Mouse (Mus musculus) liver, embryonic 16.5 days (tissue): ENCODE results near the gene 3110009E18Rik. TPM values are rescaled to one million over a fixed set of nuclear protein-coding genes. Genes with fewer than 3 reads are reported as not detected.

Experiments
- ATAC-seq: fragments of 200-750 bp; cut with Nextera tagmentation; 2 replicates; pipeline ENCODE4 v1.8.0; 2017; ENCODE audit warnings: low read depth, mild to moderate bottlenecking, moderate number of reproducible peaks, moderate library complexity
- H3K27ac ChIP-seq: fragments of 300-500 bp; sonication (generic); 2 replicates; pipeline ENCODE4 v1.5.1; 2014; ENCODE audit warnings: mild to moderate bottlenecking, low read length
- H3K27me3 ChIP-seq: fragments of 300-500 bp; sonication (generic); 2 replicates; pipeline ENCODE4 v1.6.1; 2014; ENCODE audit warnings: low read depth, low read length, mixed read lengths; ENCODE audit not compliant: control insufficient read depth, insufficient read depth
- H3K36me3 ChIP-seq: fragments of 300-500 bp; sonication (generic); 2 replicates; pipeline ENCODE4 v1.6.1; 2014; ENCODE audit warnings: mild to moderate bottlenecking; ENCODE audit not compliant: control insufficient read depth, insufficient read depth
- H3K4me1 ChIP-seq: fragments of 300-500 bp; sonication (generic); 2 replicates; pipeline ENCODE4 v1.6.1; 2014; ENCODE audit warnings: low read depth, low read length, mixed read lengths; ENCODE audit not compliant: control insufficient read depth
- H3K4me2 ChIP-seq: fragments of 300-500 bp; sonication (generic); 2 replicates; pipeline ENCODE4 v1.6.1; 2014; ENCODE audit warnings: low read depth, low read length, mixed read lengths
- H3K4me3 ChIP-seq: fragments of 300-500 bp; sonication (generic); 2 replicates; pipeline ENCODE4 v1.5.1; 2014; ENCODE audit warnings: low read depth, mild to moderate bottlenecking, low read length
- H3K9ac ChIP-seq: fragments of 300-500 bp; sonication (generic); 2 replicates; pipeline ENCODE4 v1.6.1; 2014; ENCODE audit warnings: low read depth, low read length
- H3K9me3 ChIP-seq: fragments of 300-500 bp; sonication (generic); replicated peaks from 2 replicates; pipeline ENCODE4 v1.6.1; 2016; ENCODE audit warnings: low read length; ENCODE audit not compliant: control insufficient read depth
- WGBS: fragments of 180-500 bp; shearing (Covaris S2); extraction: QIAGEN DNeasy Blood & Tissue Kit; methylation state at CpG from one replicate; pipeline ENCODE4 v1.1.7; 2014; ENCODE audit not compliant: insufficient replicate concordance; 5-methylcytosine and 5-hydroxymethylcytosine counted together
- polyA plus RNA-seq: library from polyadenylated mRNA; unstranded; fragments of >200 nt; fragmentation: Nextera tagmentation; extraction: Ambion mirVana; gene quantifications from 2 replicates; pipeline ENCODE4 v1.2.1, GENCODE M21; 2015

The 3110009E18Rik gene
- polyA plus RNA-seq, 1 experiment from 2014 or later: 4.8 TPM

DNA sequence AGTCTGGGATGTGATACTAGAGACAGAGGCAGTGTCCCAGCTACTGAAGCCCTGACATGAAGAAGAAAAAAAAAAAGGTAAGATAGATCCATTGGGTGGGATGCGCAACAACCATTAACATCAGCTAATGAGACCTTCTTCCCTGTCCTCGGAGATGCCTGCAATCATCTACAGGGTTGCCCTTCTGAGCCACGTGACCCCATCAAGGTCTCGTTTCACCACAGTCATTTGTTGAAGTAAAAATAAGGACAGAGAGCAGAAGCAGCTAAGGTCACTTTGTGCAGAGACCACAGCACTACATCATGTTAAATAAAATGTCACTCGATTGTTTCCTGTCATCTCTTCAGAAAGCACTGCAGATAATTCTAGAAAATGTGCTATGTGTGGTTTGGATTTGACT lies 82.8 kb downstream of the 3110009E18Rik start:
- Histone ChIP-seq H3K9me3 (no peaks in the 10 kb centered on the region), H3K4me1 (no peaks in the 10 kb centered on the region), H3K4me3 (no peak overlapping the region), H3K27me3 (no peaks in the 10 kb centered on the region), H3K36me3 (no peaks in the 10 kb centered on the region), H3K4me2 (no peak overlapping the region), H3K9ac (no peak overlapping the region), H3K27ac (no peak overlapping the region)
- 59% methylated on average over 5 of the region's 5 CpGs for WGBS
- no peak for ATAC-seq

DNA sequence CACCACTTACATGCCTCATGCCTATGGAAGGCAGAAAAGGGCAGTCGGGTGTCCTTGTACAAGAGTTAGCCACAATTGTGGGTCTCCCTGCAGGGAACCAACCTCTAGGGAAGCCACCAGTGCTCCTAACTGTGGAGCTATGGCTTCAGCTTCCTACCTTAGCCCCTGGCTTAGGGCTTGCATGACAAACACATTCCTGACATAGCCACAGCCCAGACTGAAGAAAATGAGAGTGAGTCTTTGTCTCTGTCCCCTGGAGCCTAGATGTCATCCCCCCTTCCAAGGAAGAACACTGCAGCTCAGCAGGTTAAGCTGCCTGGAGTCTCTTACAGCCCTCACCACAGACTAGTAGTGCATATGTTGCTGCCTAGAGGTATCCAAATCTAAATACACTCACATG lies 83.8 kb downstream of the 3110009E18Rik start:
- Histone ChIP-seq H3K4me2 (no peak overlapping the region), H3K4me3 (no peak overlapping the region), H3K9me3 (no peaks in the 10 kb centered on the region), H3K9ac (no peak overlapping the region), H3K36me3 (no peaks in the 10 kb centered on the region), H3K27me3 (no peaks in the 10 kb centered on the region), H3K27ac (no peak overlapping the region), H3K4me1 (no peaks in the 10 kb centered on the region)
- no peak for ATAC-seq
- WGBS: 42% methylated on average over 1 of the region's 1 CpGs

DNA sequence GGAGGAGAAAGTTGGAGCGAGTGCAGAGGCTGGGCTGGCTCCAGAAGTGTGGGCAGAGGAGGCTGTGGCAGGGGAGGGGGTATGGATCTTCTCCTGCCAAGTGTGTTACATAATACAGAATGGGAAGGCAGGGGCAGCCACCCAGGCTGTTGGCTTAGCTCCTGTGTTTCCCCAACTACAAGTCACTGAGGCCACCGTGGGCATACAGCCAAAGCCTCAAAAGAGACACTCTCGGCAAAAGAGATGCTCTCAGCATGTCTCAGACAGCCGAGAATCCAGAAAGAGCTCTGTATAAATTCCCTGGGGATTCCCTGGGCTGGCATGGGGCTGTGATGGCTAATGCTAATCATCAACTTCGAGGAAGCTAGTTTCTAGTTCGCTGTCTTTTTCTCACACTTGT lies 86.6 kb downstream of the 3110009E18Rik start:
- no peak overlapping the region for H3K27ac ChIP-seq
- no peak overlapping the region for H3K4me2 ChIP-seq
- no peaks in the 10 kb centered on the region for H3K27me3 ChIP-seq
- no peaks in the 10 kb centered on the region for H3K4me1 ChIP-seq
- no peak for ATAC-seq
- no peak overlapping the region for H3K9ac ChIP-seq
- H3K36me3 ChIP-seq: no peaks in the 10 kb centered on the region
- no peaks in the 10 kb centered on the region for H3K9me3 ChIP-seq
- 54% methylated on average over 6 of the region's 6 CpGs for WGBS
- H3K4me3 ChIP-seq: no peak overlapping the region

DNA sequence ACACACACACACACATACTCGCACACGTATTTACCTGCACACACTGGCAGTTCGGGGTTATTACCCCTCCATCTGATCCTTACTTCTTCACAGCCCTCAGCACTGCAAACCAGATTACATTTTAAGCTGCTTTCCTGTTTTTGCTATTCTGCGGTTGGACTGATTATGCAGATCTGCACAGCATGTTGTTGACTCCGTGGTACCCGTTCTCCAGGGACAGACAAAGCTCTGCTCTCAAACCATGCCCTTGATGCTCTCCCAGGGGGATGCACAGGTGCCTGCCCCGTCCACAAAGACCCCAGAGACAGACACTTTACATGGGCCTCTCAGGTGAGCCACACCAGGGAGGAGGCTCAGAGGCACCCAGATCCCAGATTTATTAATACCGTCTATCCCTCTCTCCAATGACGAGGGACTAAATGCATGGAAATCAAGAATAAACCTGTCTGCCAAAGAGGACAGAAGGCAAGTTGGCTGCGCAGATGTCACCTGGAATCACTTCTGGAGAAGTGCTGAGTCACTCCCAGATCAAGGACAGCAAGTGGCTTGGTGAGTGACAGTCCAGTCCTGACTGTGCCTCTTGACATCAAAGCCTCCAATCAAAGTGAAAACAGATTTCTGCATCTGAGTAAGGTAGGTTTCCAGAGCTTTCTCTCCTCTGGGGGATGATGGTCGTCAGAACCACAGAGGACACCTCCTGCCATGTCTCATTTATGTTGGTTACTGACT lies 87.7 kb downstream of the 3110009E18Rik start:
- Histone ChIP-seq H3K4me1 (no peaks in the 10 kb centered on the region), H3K36me3 (no peaks in the 10 kb centered on the region), H3K9me3 (no peaks in the 10 kb centered on the region), H3K27ac (no peak overlapping the region), H3K4me2 (no peak overlapping the region), H3K4me3 (no peak overlapping the region), H3K27me3 (no peaks in the 10 kb centered on the region), H3K9ac (no peak overlapping the region)
- WGBS: 59% methylated on average over 11 of the region's 11 CpGs
- no peak for ATAC-seq

DNA sequence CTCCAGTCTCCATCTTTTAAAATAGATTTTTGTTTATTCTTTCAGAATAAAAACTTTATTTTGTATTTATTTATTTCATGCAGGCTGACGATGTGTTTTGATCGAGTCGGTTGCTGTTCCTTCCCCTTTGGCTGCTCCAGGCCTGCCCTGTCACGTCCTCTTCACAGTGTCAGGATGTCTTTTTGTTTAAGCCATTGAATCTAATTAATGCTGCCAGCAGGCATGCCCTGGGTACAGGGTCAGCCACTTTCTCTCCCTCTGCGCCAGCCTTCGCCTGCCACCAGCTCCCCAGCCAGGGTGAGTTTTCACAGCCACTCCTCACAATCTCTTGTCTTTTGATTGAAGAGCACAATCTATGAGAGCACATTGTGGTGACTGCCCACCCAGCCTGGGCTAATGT lies 99.9 kb downstream of the 3110009E18Rik start:
- WGBS: 67% methylated on average over 6 of the region's 6 CpGs
- Histone ChIP-seq H3K27me3 (no peaks in the 10 kb centered on the region), H3K4me3 (no peak overlapping the region), H3K9me3 (no peaks in the 10 kb centered on the region), H3K4me2 (no peak overlapping the region), H3K27ac (no peak overlapping the region), H3K4me1 (no peaks in the 10 kb centered on the region), H3K9ac (no peak overlapping the region), H3K36me3 (no peaks in the 10 kb centered on the region)
- ATAC-seq: no peak

DNA sequence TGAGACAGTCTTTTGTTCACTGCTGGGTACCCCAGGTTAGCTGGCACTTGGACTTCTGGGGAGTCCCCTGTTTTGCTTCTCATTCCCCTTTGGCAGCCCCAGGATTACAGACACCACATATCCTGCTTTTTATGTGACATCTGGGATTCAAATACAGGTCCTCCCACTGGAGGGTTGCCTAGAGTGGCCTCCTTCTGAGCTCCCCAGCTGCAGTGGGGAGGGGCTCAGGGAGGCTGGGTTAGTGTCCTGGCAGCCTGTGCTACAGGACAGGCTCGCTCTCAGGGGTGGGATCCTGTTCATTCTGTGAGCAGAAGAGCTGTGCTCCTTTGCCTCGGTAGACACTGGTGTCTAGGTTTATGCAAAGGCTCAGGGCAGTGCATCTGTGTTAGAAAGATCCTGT lies 100.3 kb downstream of the 3110009E18Rik start:
- Histone ChIP-seq H3K9me3 (no peaks in the 10 kb centered on the region), H3K27ac (no peak overlapping the region), H3K4me3 (no peak overlapping the region), H3K4me2 (no peak overlapping the region), H3K4me1 (no peaks in the 10 kb centered on the region), H3K36me3 (no peaks in the 10 kb centered on the region), H3K9ac (no peak overlapping the region), H3K27me3 (no peaks in the 10 kb centered on the region)
- no peak for ATAC-seq
- 62% methylated on average over 2 of the region's 2 CpGs for WGBS

DNA sequence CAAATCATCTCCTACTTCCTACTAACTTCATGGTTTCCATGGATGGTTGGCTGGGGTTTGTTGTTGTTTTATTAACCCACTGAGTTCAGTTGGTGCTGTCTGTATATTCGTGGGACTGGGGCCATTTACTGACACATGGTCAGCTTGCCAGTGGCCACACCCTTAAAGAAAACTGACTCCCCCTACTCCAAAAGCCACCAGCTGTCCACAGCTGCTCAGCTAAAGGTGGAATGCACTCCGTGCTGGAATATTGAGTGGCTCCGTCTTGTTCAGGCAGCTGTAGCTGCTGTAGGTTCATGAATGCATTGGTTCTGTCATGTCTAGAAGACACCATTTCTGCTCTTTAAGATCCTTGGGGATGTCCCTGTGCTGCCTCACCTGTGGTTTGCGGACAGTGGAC lies 102.6 kb downstream of the 3110009E18Rik start:
- H3K9ac ChIP-seq: no peak overlapping the region
- H3K4me1 ChIP-seq: no peaks in the 10 kb centered on the region
- no peak overlapping the region for H3K4me3 ChIP-seq
- ATAC-seq: no peak
- H3K9me3 ChIP-seq: no peaks in the 10 kb centered on the region
- H3K27me3 ChIP-seq: no peaks in the 10 kb centered on the region
- H3K4me2 ChIP-seq: no peak overlapping the region
- no peak overlapping the region for H3K27ac ChIP-seq
- peaks cover 7% of the 10 kb centered on the region for H3K36me3 ChIP-seq
- WGBS: 73% methylated on average over 4 of the region's 4 CpGs

DNA sequence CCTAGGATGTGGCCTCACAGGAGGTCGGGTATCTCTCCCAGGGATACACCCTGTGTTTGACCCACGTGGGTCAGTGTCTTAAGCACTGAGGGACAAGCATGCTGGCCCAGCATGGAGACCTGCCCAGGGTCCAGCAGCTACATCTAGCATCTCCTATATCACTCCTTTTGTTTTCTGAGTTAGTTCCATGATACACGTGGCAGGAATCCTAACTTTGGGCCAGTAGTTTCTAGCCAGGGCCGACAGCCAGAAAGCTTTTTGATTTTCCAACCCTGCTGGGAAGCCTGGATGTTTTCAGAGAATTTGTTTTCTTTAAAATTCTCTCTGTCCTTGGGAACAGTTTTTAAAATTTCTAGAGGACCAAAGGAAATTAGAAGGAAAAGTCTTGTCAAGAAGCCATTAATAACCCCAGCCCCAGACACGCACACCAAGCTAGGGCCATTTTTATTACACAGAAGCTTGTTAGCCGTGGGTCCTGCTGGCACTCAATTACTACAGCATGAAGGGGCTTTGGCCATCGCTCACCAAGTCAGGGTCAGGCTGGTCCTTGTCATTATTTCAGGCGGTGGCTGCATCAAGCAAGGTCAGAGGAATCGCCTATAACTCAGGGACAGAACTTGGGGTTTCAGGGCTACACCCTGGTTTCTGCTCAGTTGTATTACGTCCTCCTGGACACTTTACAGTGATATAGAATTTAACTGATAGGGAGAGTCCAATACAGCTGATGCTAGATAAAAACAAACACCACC lies 108.9 kb downstream of the 3110009E18Rik start:
- Histone ChIP-seq H3K9ac (no peak overlapping the region), H3K36me3 (peaks cover 38% of the 10 kb centered on the region), H3K4me3 (no peak overlapping the region), H3K4me1 (peaks cover 21% of the 10 kb centered on the region), H3K4me2 (no peak overlapping the region), H3K9me3 (no peaks in the 10 kb centered on the region), H3K27me3 (no peaks in the 10 kb centered on the region), H3K27ac (no peak overlapping the region)
- ATAC-seq: no peak
- WGBS: 78% methylated on average over 10 of the region's 10 CpGs

DNA sequence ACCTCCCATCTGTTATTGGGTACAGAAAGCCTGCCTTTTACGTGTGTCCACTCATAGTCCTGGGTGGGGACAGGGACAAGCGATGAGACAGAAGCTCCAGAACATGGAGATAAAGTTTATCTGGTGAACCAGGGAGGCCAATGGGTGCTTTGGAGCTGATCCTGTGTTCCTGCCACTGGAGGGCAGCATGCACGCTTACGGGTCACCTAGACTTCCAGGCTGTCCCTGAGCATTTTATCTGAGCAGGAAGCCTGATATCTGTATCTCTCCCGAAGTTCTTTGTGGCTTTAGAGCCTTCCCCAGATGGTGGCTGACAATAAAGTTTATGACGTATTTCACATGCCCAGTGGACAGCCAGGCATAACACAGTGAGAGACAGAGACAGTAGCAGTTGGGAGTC lies 110.3 kb downstream of the 3110009E18Rik start:
- ATAC-seq: peak; percentile 94
- Histone ChIP-seq H3K36me3 (peaks cover 49% of the 10 kb centered on the region), H3K4me1 (peaks cover 21% of the 10 kb centered on the region), H3K4me2 (peak overlapping the region; percentile 34; the same call in 1 of the 2 replicates), H3K4me3 (no peak overlapping the region), H3K27ac (peak overlapping the region; percentile 56), H3K9ac (no peak overlapping the region), H3K27me3 (no peaks in the 10 kb centered on the region), H3K9me3 (no peaks in the 10 kb centered on the region)
- WGBS: 14% methylated on average over 6 of the region's 6 CpGs
